Mouse (Mus musculus) duodenum, adult 2 months (tissue): ENCODE results near the gene Olfr1271. TPM values are rescaled to one million over a fixed set of nuclear protein-coding genes. Genes with fewer than 3 reads are reported as not detected.

Experiments
- polyA plus RNA-seq: library from polyadenylated mRNA; depleted of rRNA; stranded (reverse); fragments of >200 nt; gene quantifications from 2 replicates; pipeline ENCODE4 v1.2.3, GENCODE M21; 2012; ENCODE audit warnings: low replicate concordance; rRNA removed

Olfr1271 gene
- polyA plus RNA-seq, result not detected in 2 replicates

GRCm38 (mm10) chr2:90270932-90271331 lies at the start of gene Olfr1271:
TSS of gene Olfr1271 (minus strand) at chr2:90271032.

GRCm38 (mm10) chr2:90292741-90293140 lies 21.9 kb upstream of the Olfr1271 start, which contains the start of gene Olfr1272:
TSS of gene Olfr1272 (minus strand) at chr2:90292841.

GRCm38 (mm10) chr2:90257492-90257891 lies 13.3 kb downstream of the Olfr1271 start, which contains the start of gene Olfr142:
TSS of gene Olfr142 (minus strand) at chr2:90257592.

GRCm38 (mm10) chr2:90224393-90224792 lies 46.4 kb downstream of the Olfr1271 start, which contains the start of gene Olfr1506:
TSS of gene Olfr1506 (minus strand) at chr2:90224493.

Other genes with a start within 250 kb of the Olfr1271 start
- gene Olfr1264, start 245.5 kb downstream of the Olfr1271 start, polyA plus RNA-seq, result not detected in 2 replicates
- gene Olfr1265, start 235.7 kb downstream of the Olfr1271 start, polyA plus RNA-seq, result not detected in 2 replicates
- gene Olfr140, start 207.4 kb downstream of the Olfr1271 start, polyA plus RNA-seq, result not detected in 2 replicates
- not detected in 2 replicates for gene Olfr1269, start 149.6 kb downstream of the Olfr1271 start, polyA plus RNA-seq
- gene Olfr32, start 128.7 kb downstream of the Olfr1271 start, polyA plus RNA-seq, result not detected in 2 replicates
- gene Olfr1270, start 117.9 kb downstream of the Olfr1271 start, polyA plus RNA-seq, result not detected in 2 replicates
- not detected in 2 replicates for gene Olfr1506, start 46.5 kb downstream of the Olfr1271 start, polyA plus RNA-seq
- not detected in 2 replicates for gene Olfr142, start 13.4 kb downstream of the Olfr1271 start, polyA plus RNA-seq
- gene Olfr1272, start 21.8 kb upstream of the Olfr1271 start, polyA plus RNA-seq, result not detected in 2 replicates
- not detected in 2 replicates for gene Gm13769, start 51.2 kb upstream of the Olfr1271 start, polyA plus RNA-seq
- gene Olfr1274-ps, start 127.7 kb upstream of the Olfr1271 start, polyA plus RNA-seq, result not detected in 2 replicates